Mouse (Mus musculus) embryonic facial prominence, embryonic 11.5 days (tissue): ENCODE data around the gene Prkar2b. TPM values are rescaled to one million over a fixed set of nuclear protein-coding genes. Genes with fewer than 3 reads are reported as not detected.
A peak's percentile ranks its signal among the peaks of the same experiment; 100 is the strongest.

Experiments
- ATAC-seq: fragments of 200-750 bp; cut with Nextera tagmentation; replicated peaks from 2 replicates; pipeline ENCODE4 v1.8.0; 2017; ENCODE audit warnings: low read depth; ENCODE audit not compliant: insufficient number of reproducible peaks, low FRiP score, low TSS enrichment
- DNase-seq: peaks from one replicate; pipeline ENCODE4 v3.0.0-alpha.2; 2015; ENCODE audit warnings: low spot score
- H3K27ac ChIP-seq: fragments of 300-500 bp; sonication (generic); replicated peaks from 2 replicates; pipeline ENCODE4 v1.5.1; 2014; ENCODE audit warnings: mild to moderate bottlenecking, low read depth, low read length, control low read depth
- H3K27me3 ChIP-seq: fragments of 300-500 bp; sonication (generic); 2 replicates; pipeline ENCODE4 v1.6.1; 2014; ENCODE audit warnings: mild to moderate bottlenecking, low read length, moderate library complexity, mixed read lengths; ENCODE audit not compliant: control insufficient read depth, insufficient read depth
- H3K36me3 ChIP-seq: fragments of 300-500 bp; sonication (generic); replicated peaks from 2 replicates; pipeline ENCODE4 v1.6.1; 2014; ENCODE audit warnings: low read depth, mild to moderate bottlenecking, low read length, moderate library complexity, mixed read lengths; ENCODE audit not compliant: control insufficient read depth, insufficient read depth
- H3K4me1 ChIP-seq: fragments of 300-500 bp; sonication (generic); 2 replicates; pipeline ENCODE4 v1.6.1; 2014; ENCODE audit warnings: low read length, mixed read lengths; ENCODE audit not compliant: control insufficient read depth, insufficient read depth
- H3K4me2 ChIP-seq: fragments of 300-500 bp; sonication (generic); 2 replicates; pipeline ENCODE4 v1.6.1; 2014; ENCODE audit warnings: low read depth, mild to moderate bottlenecking, control low read depth, low read length, moderate library complexity
- H3K4me3 ChIP-seq: fragments of 300-500 bp; sonication (generic); 2 replicates; pipeline ENCODE4 v1.5.1; 2014; ENCODE audit warnings: low read depth, low read length, control low read depth
- H3K9ac ChIP-seq: fragments of 300-500 bp; sonication (generic); replicated peaks from 2 replicates; pipeline ENCODE4 v1.6.1; 2014; ENCODE audit warnings: mild to moderate bottlenecking, control low read depth, low read length
- H3K9me3 ChIP-seq: fragments of 300-500 bp; sonication (generic); replicated peaks from 2 replicates; pipeline ENCODE4 v1.6.1; 2016; ENCODE audit warnings: mild to moderate bottlenecking, low read length, inconsistent platforms, mixed read lengths; ENCODE audit not compliant: control insufficient read depth
- WGBS: fragments of 180-500 bp; shearing (Covaris S2); extraction: QIAGEN DNeasy Blood & Tissue Kit; methylation state at CpG from one replicate; pipeline ENCODE4 v1.1.7; 2014; 5-methylcytosine and 5-hydroxymethylcytosine counted together
- polyA plus RNA-seq: library from polyadenylated mRNA; unstranded; fragments of >200 nt; fragmentation: Nextera tagmentation; extraction: Ambion mirVana; gene quantifications from 2 replicates; pipeline ENCODE4 v1.2.1, GENCODE M21; 2014

The Prkar2b gene
- polyA plus RNA-seq, 1 experiment from 2014 or later: 65.4 TPM

DNA sequence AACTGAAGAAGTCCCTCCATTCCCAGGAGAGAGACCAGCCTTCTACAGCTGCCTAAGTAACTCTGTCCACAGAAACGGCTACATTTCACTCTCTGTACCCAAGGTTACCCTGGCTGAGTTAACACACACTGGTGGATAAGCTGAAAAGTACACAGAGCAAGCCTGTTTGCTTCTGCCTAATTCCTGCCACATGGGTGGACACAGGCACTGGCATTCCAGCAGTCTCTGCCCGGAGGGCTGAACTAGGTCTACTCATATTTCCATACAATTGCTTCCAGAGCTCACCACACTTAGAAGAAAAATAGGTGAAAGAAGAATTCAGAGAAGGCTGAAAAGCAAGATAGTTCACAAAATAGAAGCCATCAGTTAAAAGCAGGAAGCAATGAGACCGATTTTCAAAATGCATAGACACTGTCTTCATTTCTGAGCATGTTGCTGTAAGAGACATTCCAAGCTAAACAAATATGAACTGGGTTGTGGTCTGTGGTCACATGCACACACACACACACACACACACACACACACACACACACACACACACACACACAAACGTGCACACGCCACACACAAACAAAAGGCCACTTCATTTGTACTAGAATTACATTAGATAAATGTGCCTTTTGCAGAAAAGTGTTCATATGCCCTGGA, 16.5 kb downstream of the Prkar2b start:
- peak overlapping the region; percentile 72; the same call in 1 of the 2 replicates for H3K27ac ChIP-seq
- no peak overlapping the region for H3K4me2 ChIP-seq
- no peaks in the 10 kb centered on the region for H3K36me3 ChIP-seq
- WGBS: 9% methylated on average over 5 of the region's 5 CpGs
- DNase-seq: peak; percentile 94
- H3K9ac ChIP-seq: no peak overlapping the region
- H3K9me3 ChIP-seq: no peaks in the 10 kb centered on the region
- ATAC-seq: peak; percentile 96
- H3K27me3 ChIP-seq: no peaks in the 10 kb centered on the region
- H3K4me1 ChIP-seq: no peaks in the 10 kb centered on the region; the same call in 1 of the 2 replicates
- H3K4me3 ChIP-seq: no peak overlapping the region

GRCm38 (mm10) chr12:32033536-32033935, 27.6 kb downstream of the Prkar2b start:
- no peaks in the 10 kb centered on the region for H3K9me3 ChIP-seq
- no peaks in the 10 kb centered on the region for H3K27me3 ChIP-seq
- no peaks in the 10 kb centered on the region for H3K36me3 ChIP-seq
- H3K4me2 ChIP-seq: no peak overlapping the region
- 85% methylated on average over 6 of the region's 6 CpGs for WGBS
- no peak for DNase-seq
- no peak overlapping the region for H3K9ac ChIP-seq
- no peak overlapping the region for H3K4me3 ChIP-seq
- H3K27ac ChIP-seq: no peak overlapping the region
- ATAC-seq: no peak
- no peaks in the 10 kb centered on the region for H3K4me1 ChIP-seq

DNA sequence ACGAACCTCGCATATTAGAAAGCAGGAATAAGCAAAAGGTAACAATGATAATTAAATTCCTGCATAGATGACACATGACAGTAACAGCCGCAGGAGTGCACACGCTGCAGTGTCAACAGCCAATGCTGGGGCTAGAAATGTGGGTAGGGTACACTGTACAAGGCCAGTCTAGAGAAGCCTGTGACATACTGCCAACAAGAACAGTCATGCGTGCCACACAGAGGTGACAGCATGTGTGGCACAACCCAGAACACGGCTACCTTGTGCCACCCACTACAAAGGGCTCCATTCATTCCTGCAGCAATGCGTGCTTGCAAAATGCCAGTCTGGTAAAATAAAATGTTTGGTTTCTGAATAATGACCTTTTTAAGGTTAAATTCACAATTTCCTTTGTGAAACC, 28.2 kb downstream of the Prkar2b start:
- H3K9me3 ChIP-seq: no peaks in the 10 kb centered on the region
- no peak overlapping the region for H3K4me2 ChIP-seq
- H3K4me3 ChIP-seq: no peak overlapping the region
- ATAC-seq (no peak), DNase-seq (no peak)
- 94% methylated on average over 7 of the region's 7 CpGs for WGBS
- H3K27me3 ChIP-seq: no peaks in the 10 kb centered on the region
- no peak overlapping the region for H3K9ac ChIP-seq
- H3K27ac ChIP-seq: no peak overlapping the region
- H3K36me3 ChIP-seq: no peaks in the 10 kb centered on the region
- H3K4me1 ChIP-seq: no peaks in the 10 kb centered on the region

DNA sequence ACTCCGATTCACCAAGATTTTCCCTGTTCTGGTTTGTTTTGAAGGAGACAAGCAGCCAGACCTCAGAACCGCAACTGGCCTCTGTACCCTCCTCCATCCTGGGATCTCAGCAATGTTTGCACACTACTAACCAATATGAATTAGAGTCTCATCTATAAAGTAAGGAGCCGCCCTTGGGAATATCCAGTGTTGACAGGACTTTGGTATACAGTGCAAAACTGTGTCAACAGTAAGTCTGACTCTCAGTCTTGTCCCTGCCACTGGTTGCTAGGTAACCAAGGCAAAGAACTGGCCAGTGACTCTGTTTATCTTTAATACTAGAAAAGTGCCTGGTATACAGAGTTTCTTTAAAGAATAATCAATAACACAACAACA, 42.7 kb downstream of the Prkar2b start:
- Histone ChIP-seq H3K4me1 (no peaks in the 10 kb centered on the region; the same call in 1 of the 2 replicates), H3K9ac (no peak overlapping the region), H3K4me2 (no peak overlapping the region), H3K27ac (no peak overlapping the region), H3K27me3 (no peaks in the 10 kb centered on the region), H3K36me3 (no peaks in the 10 kb centered on the region), H3K9me3 (no peaks in the 10 kb centered on the region), H3K4me3 (no peak overlapping the region)
- no peak for ATAC-seq
- 66% methylated on average over 3 of the region's 3 CpGs for WGBS
- DNase-seq: no peak

- DNase-seq: no peak
- WGBS: 67% methylated on average over 7 of the region's 7 CpGs
Measured at GRCm38 (mm10) chr12:32017636-32018375, 43.3 kb downstream of the Prkar2b start.

DNA sequence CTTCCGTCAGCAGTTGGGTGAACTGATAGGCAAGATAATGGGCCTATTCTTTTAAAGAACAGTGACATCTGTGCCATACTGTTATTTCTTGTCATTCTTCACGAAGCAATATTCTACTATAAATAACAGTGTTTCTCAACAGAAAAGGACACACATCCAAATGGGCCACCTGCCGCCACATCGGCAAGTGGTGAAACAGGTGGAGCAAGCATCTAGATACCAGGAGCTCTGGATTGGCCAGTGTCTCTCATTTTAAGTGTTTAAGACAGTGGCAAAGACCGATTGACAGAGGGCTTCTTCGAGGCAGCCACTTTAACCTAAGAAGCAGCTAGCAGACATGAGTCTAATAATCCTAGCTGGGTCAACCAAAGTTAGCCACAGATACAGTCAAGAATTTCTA, 44.6 kb downstream of the Prkar2b start:
- Histone ChIP-seq H3K4me3 (no peak overlapping the region), H3K4me1 (no peaks in the 10 kb centered on the region; the same call in 1 of the 2 replicates), H3K27ac (no peak overlapping the region), H3K9ac (no peak overlapping the region), H3K27me3 (no peaks in the 10 kb centered on the region), H3K36me3 (no peaks in the 10 kb centered on the region), H3K4me2 (no peak overlapping the region), H3K9me3 (no peaks in the 10 kb centered on the region)
- DNase-seq (no peak), ATAC-seq (no peak)
- WGBS: 80% methylated on average over 6 of the region's 6 CpGs

More at GRCm38 (mm10) chr12:32017636-32018375, 43.3 kb downstream of the Prkar2b start:
- Histone ChIP-seq H3K27ac (no peak overlapping the region), H3K4me3 (no peak overlapping the region), H3K4me2 (no peak overlapping the region), H3K36me3 (no peaks in the 10 kb centered on the region), H3K9ac (no peak overlapping the region), H3K9me3 (no peaks in the 10 kb centered on the region), H3K27me3 (no peaks in the 10 kb centered on the region), H3K4me1 (no peaks in the 10 kb centered on the region; the same call in 1 of the 2 replicates)
- ATAC-seq: no peak

- Histone ChIP-seq H3K4me2 (no peak overlapping the region), H3K4me3 (no peak overlapping the region), H3K9ac (no peak overlapping the region), H3K4me1 (no peaks in the 10 kb centered on the region; the same call in 1 of the 2 replicates), H3K9me3 (no peaks in the 10 kb centered on the region), H3K27me3 (no peaks in the 10 kb centered on the region), H3K27ac (no peak overlapping the region), H3K36me3 (no peaks in the 10 kb centered on the region)
- WGBS: 54% methylated on average over 6 of the region's 6 CpGs
- DNase-seq (peak; percentile 27), ATAC-seq (peak; percentile 47; the same call in 1 of the 2 replicates)
Measured at GRCm38 (mm10) chr12:32015268-32015769, 45.8 kb downstream of the Prkar2b start.

GRCm38 (mm10) chr12:32014811-32015210, 46.3 kb downstream of the Prkar2b start:
- Histone ChIP-seq H3K27ac (no peak overlapping the region), H3K4me2 (no peak overlapping the region), H3K9me3 (no peaks in the 10 kb centered on the region), H3K9ac (no peak overlapping the region), H3K4me1 (no peaks in the 10 kb centered on the region; the same call in 1 of the 2 replicates), H3K27me3 (no peaks in the 10 kb centered on the region), H3K36me3 (no peaks in the 10 kb centered on the region), H3K4me3 (no peak overlapping the region)
- ATAC-seq (0 out of 2 replicates have a peak, but pooled peaks have one; percentile 19), DNase-seq (no peak)
- 61% methylated on average over 7 of the region's 7 CpGs for WGBS
